Mouse (Mus musculus) kidney, embryonic 15.5 days (tissue): Measurements from ENCODE around the gene P2ry1. TPM values are rescaled to one million over a fixed set of nuclear protein-coding genes. Genes with fewer than 3 reads are reported as not detected.

Experiments
- ATAC-seq: fragments of 200-750 bp; cut with Nextera tagmentation; replicated peaks from 2 replicates; pipeline ENCODE4 v1.8.0; 2017; ENCODE audit warnings: moderate TSS enrichment; ENCODE audit not compliant: low FRiP score
- H3K27ac ChIP-seq: fragments of 300-500 bp; sonication (generic); 2 replicates; pipeline ENCODE4 v1.5.1; 2015; ENCODE audit warnings: mild to moderate bottlenecking, inconsistent platforms
- H3K27me3 ChIP-seq: fragments of 300-500 bp; sonication (generic); 2 replicates; pipeline ENCODE4 v1.6.1; 2015; ENCODE audit warnings: inconsistent platforms
- H3K36me3 ChIP-seq: fragments of 300-500 bp; sonication (generic); 2 replicates; pipeline ENCODE4 v1.6.1; 2015; ENCODE audit warnings: inconsistent platforms
- H3K4me1 ChIP-seq: fragments of 300-500 bp; sonication (generic); 2 replicates; pipeline ENCODE4 v1.6.1; 2015; ENCODE audit warnings: inconsistent platforms
- H3K4me2 ChIP-seq: fragments of 300-500 bp; sonication (generic); 2 replicates; pipeline ENCODE4 v1.6.1; 2015; ENCODE audit warnings: moderate library complexity, mild to moderate bottlenecking, inconsistent platforms
- H3K4me3 ChIP-seq: fragments of 300-500 bp; sonication (generic); replicated peaks from 2 replicates; pipeline ENCODE4 v1.5.1; 2015; ENCODE audit warnings: mild to moderate bottlenecking, inconsistent platforms
- H3K9ac ChIP-seq: fragments of 300-500 bp; sonication (generic); 2 replicates; pipeline ENCODE4 v1.6.1; 2015; ENCODE audit warnings: mild to moderate bottlenecking, inconsistent platforms
- H3K9me3 ChIP-seq: fragments of 300-500 bp; sonication (generic); replicated peaks from 2 replicates; pipeline ENCODE4 v1.6.1; 2016; ENCODE audit warnings: inconsistent platforms
- WGBS: fragments of 180-500 bp; shearing (Covaris S2); methylation state at CpG from one replicate; pipeline ENCODE4 v1.1.7; 2015; ENCODE audit warnings: mixed read lengths; 5-methylcytosine and 5-hydroxymethylcytosine counted together
- polyA plus RNA-seq: library from polyadenylated mRNA; unstranded; fragments of >200 nt; fragmentation: Nextera tagmentation; extraction: Ambion mirVana; gene quantifications from 2 replicates; pipeline ENCODE4 v1.2.1, GENCODE M21; 2015

The P2ry1 gene
- polyA plus RNA-seq: 3.1 TPM in 2 replicates

- Histone ChIP-seq H3K9ac (peak within 1 kb of the TSS; percentile 51), H3K27ac (0 out of 2 replicates have a peak within 1 kb of the TSS, but pooled peaks have one; percentile 41), H3K4me3 (peak within 1 kb of the TSS; percentile 70), H3K9me3 (no peaks in the 10 kb centered on the region), H3K4me2 (peak within 1 kb of the TSS; percentile 96), H3K4me1 (peaks cover 8% of the 10 kb centered on the region), H3K36me3 (no peaks in the 10 kb centered on the region), H3K27me3 (peaks cover 34% of the 10 kb centered on the region)
- under 1% methylated on average over 90 of the region's 90 CpGs for WGBS
- ATAC-seq: peak; percentile 100
Measured at GRCm38 (mm10) chr3:61002587-61003501, at the start of gene P2ry1. P2ry1 (plus strand) TSS chr3:61002795.

GRCm38 (mm10) chr3:60953199-60953736 lies 49.3 kb upstream of the P2ry1 start:
- H3K36me3 ChIP-seq: no peaks in the 10 kb centered on the region
- no peak for ATAC-seq
- no peaks in the 10 kb centered on the region for H3K4me1 ChIP-seq
- no peak overlapping the region for H3K4me3 ChIP-seq
- 48% methylated on average over 5 of the region's 5 CpGs for WGBS
- H3K9ac ChIP-seq: no peak overlapping the region
- H3K27ac ChIP-seq: no peak overlapping the region
- H3K4me2 ChIP-seq: no peak overlapping the region
- no peaks in the 10 kb centered on the region for H3K9me3 ChIP-seq
- no peaks in the 10 kb centered on the region for H3K27me3 ChIP-seq

GRCm38 (mm10) chr3:60954073-60954472 lies 48.5 kb upstream of the P2ry1 start:
- no peak overlapping the region for H3K4me2 ChIP-seq
- no peaks in the 10 kb centered on the region for H3K9me3 ChIP-seq
- ATAC-seq: no peak
- 62% methylated on average over 2 of the region's 2 CpGs for WGBS
- H3K4me1 ChIP-seq: no peaks in the 10 kb centered on the region
- no peak overlapping the region for H3K27ac ChIP-seq
- H3K36me3 ChIP-seq: no peaks in the 10 kb centered on the region
- no peak overlapping the region for H3K9ac ChIP-seq
- no peak overlapping the region for H3K4me3 ChIP-seq
- H3K27me3 ChIP-seq: no peaks in the 10 kb centered on the region

- no peak overlapping the region for H3K9ac ChIP-seq
- no peaks in the 10 kb centered on the region for H3K27me3 ChIP-seq
- H3K4me2 ChIP-seq: no peak overlapping the region
- WGBS: 78% methylated on average over 2 of the region's 2 CpGs
- no peaks in the 10 kb centered on the region for H3K9me3 ChIP-seq
- H3K4me3 ChIP-seq: no peak overlapping the region
- H3K27ac ChIP-seq: no peak overlapping the region
- no peak for ATAC-seq
- H3K36me3 ChIP-seq: no peaks in the 10 kb centered on the region
- H3K4me1 ChIP-seq: no peaks in the 10 kb centered on the region
Measured at GRCm38 (mm10) chr3:60958769-60959168, 43.8 kb upstream of the P2ry1 start.

GRCm38 (mm10) chr3:60965137-60965536 lies 37.5 kb upstream of the P2ry1 start:
- WGBS: 84% methylated on average over 2 of the region's 2 CpGs
- H3K4me2 ChIP-seq: no peak overlapping the region
- H3K9me3 ChIP-seq: no peaks in the 10 kb centered on the region
- H3K4me3 ChIP-seq: no peak overlapping the region
- H3K9ac ChIP-seq: no peak overlapping the region
- no peaks in the 10 kb centered on the region for H3K36me3 ChIP-seq
- ATAC-seq: no peak
- H3K27ac ChIP-seq: no peak overlapping the region
- no peaks in the 10 kb centered on the region for H3K27me3 ChIP-seq
- H3K4me1 ChIP-seq: no peaks in the 10 kb centered on the region

GRCm38 (mm10) chr3:60974944-60975343 lies 27.7 kb upstream of the P2ry1 start:
- WGBS: 93% methylated on average over 1 of the region's 1 CpGs
- no peaks in the 10 kb centered on the region for H3K9me3 ChIP-seq
- H3K4me1 ChIP-seq: no peaks in the 10 kb centered on the region
- no peak for ATAC-seq
- H3K9ac ChIP-seq: no peak overlapping the region
- no peak overlapping the region for H3K4me2 ChIP-seq
- no peaks in the 10 kb centered on the region for H3K27me3 ChIP-seq
- H3K36me3 ChIP-seq: no peaks in the 10 kb centered on the region
- no peak overlapping the region for H3K27ac ChIP-seq
- no peak overlapping the region for H3K4me3 ChIP-seq

GRCm38 (mm10) chr3:60982109-60982508 lies 20.5 kb upstream of the P2ry1 start:
- WGBS: 80% methylated on average over 3 of the region's 3 CpGs
- no peak overlapping the region for H3K4me2 ChIP-seq
- ATAC-seq: no peak
- H3K9ac ChIP-seq: no peak overlapping the region
- no peaks in the 10 kb centered on the region for H3K27me3 ChIP-seq
- no peak overlapping the region for H3K4me3 ChIP-seq
- H3K9me3 ChIP-seq: no peaks in the 10 kb centered on the region
- no peaks in the 10 kb centered on the region for H3K4me1 ChIP-seq
- no peak overlapping the region for H3K27ac ChIP-seq
- no peaks in the 10 kb centered on the region for H3K36me3 ChIP-seq

- no peak for ATAC-seq
- Histone ChIP-seq H3K9me3 (no peaks in the 10 kb centered on the region), H3K4me3 (no peak overlapping the region), H3K9ac (no peak overlapping the region), H3K4me2 (no peak overlapping the region), H3K27me3 (peaks cover 17% of the 10 kb centered on the region), H3K27ac (no peak overlapping the region), H3K4me1 (0 out of 2 replicates have a peak, but pooled peaks cover 4% of the 10 kb centered on the region), H3K36me3 (no peaks in the 10 kb centered on the region)
- WGBS: 75% methylated on average over 3 of the region's 3 CpGs
Measured at GRCm38 (mm10) chr3:60998064-60998463, 4.5 kb upstream of the P2ry1 start.

GRCm38 (mm10) chr3:60999715-61000114 lies 2.9 kb upstream of the P2ry1 start:
- H3K4me1 ChIP-seq: peaks cover 8% of the 10 kb centered on the region
- no peak for ATAC-seq
- H3K9me3 ChIP-seq: no peaks in the 10 kb centered on the region
- H3K4me2 ChIP-seq: no peak overlapping the region
- H3K27ac ChIP-seq: no peak overlapping the region
- no peak overlapping the region for H3K9ac ChIP-seq
- H3K27me3 ChIP-seq: peaks cover 30% of the 10 kb centered on the region
- H3K4me3 ChIP-seq: no peak overlapping the region
- H3K36me3 ChIP-seq: no peaks in the 10 kb centered on the region

- Histone ChIP-seq H3K36me3 (no peaks in the 10 kb centered on the region), H3K4me3 (no peak overlapping the region), H3K4me2 (no peak overlapping the region), H3K27me3 (peaks cover 34% of the 10 kb centered on the region), H3K4me1 (peaks cover 8% of the 10 kb centered on the region), H3K27ac (no peak overlapping the region), H3K9ac (no peak overlapping the region), H3K9me3 (no peaks in the 10 kb centered on the region)
- WGBS: 72% methylated on average over 4 of the region's 4 CpGs
- no peak for ATAC-seq
Measured at GRCm38 (mm10) chr3:61000747-61001146, 1.8 kb upstream of the P2ry1 start.

- peak; percentile 57 for ATAC-seq
- peaks cover 34% of the 10 kb centered on the region for H3K27me3 ChIP-seq
- peak overlapping the region; percentile 70 for H3K4me3 ChIP-seq
- H3K27ac ChIP-seq: 0 out of 2 replicates have a peak overlapping the region, but pooled peaks have one; percentile 41
- H3K9me3 ChIP-seq: no peaks in the 10 kb centered on the region
- H3K36me3 ChIP-seq: no peaks in the 10 kb centered on the region
- peaks cover 8% of the 10 kb centered on the region for H3K4me1 ChIP-seq
- H3K9ac ChIP-seq: peak overlapping the region; percentile 51
- WGBS: 3% methylated on average over 20 of the region's 20 CpGs
- H3K4me2 ChIP-seq: peak overlapping the region; percentile 96
Measured at GRCm38 (mm10) chr3:61001852-61002586, 576 bp upstream of the P2ry1 start.

- H3K4me3 ChIP-seq: no peak overlapping the region
- ATAC-seq: no peak
- H3K4me1 ChIP-seq: peaks cover 8% of the 10 kb centered on the region
- no peaks in the 10 kb centered on the region for H3K9me3 ChIP-seq
- no peak overlapping the region for H3K27ac ChIP-seq
- no peak overlapping the region for H3K4me2 ChIP-seq
- WGBS: 82% methylated on average over 1 of the region's 1 CpGs
- peaks cover 34% of the 10 kb centered on the region for H3K27me3 ChIP-seq
- H3K36me3 ChIP-seq: no peaks in the 10 kb centered on the region
- no peak overlapping the region for H3K9ac ChIP-seq
Measured at GRCm38 (mm10) chr3:61004611-61005010, 2.0 kb downstream of the P2ry1 start.
